Mouse (Mus musculus) gastrocnemius, postnatal 25 days (tissue): ENCODE results near the gene Rps9. TPM values are rescaled to one million over a fixed set of nuclear protein-coding genes. Genes with fewer than 3 reads are reported as not detected.
"Not testable (repeated sequence)": the region's sequence is repeated elsewhere in the genome, so short reads cannot be mapped to it uniquely, and the experiment has no call there.

ENCODE experiments used
- DNase-seq: peaks from one replicate; pipeline ENCODE4 v3.0.0; 2022
- microRNA-seq, 2 experiments: library from miRNA; unstranded; fragments of <30 nt; microRNA quantifications; one replicate each; pipeline ENCODE4 v1.2.0; 2021; ENCODE audit warnings: borderline replicate concordance in 2 of 2
- total RNA-seq, 2 experiments: library from RNA; stranded (reverse); gene quantifications; 1 replicate in 1 of 2; 2 replicates in 1 of 2; pipeline ENCODE4 v1.2.3; 2021

The Rps9 gene
- total RNA-seq, 2 experiments from 2014 or later: 374 to 415 TPM

DNA sequence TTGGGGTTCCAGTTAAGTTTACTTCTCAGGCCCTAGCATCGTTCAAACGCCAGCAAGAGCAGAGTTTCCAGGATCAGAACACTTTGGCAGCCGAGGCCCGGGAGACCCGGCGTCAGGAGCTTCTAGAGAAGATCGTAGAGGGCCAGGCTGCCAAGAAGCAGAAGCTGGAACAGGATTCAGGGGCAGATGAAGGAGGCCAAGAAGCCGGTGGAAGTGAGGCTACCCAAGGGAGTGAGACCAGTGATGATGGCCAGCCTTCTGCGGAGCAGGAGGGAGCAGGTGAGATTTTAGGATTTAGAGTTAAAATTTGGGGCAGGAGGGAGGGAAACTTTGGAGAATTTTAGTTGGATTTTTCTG lies 8.9 kb upstream of the Rps9 start:
- DNase-seq: not testable (repeated sequence)

- no peak for DNase-seq
Measured at GRCm38 (mm10) chr7:3698471-3698870, 5.3 kb upstream of the Rps9 start.

GRCm38 (mm10) chr7:3703148-3703878 lies 480 bp upstream of the Rps9 start:
- DNase-seq: no peak

DNA sequence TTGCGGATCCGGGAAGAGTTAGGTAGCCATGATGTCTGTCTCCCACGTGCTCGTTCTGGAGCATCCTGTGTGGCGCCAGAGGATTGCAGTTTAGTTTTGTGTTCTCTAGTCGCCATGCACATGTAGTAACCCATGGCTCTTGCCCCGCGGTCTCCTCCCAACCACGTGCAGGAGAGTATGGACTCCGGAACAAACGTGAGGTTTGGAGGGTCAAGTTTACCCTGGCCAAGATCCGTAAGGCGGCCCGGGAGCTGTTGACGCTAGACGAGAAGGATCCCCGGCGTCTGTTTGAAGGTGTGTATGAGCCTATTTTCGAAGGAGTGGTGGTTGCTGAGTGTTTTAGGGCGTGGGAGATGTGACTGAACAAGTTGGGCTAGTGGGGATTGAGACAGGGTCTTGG lies 682 bp downstream of the Rps9 start:
- no peak for DNase-seq

DNA sequence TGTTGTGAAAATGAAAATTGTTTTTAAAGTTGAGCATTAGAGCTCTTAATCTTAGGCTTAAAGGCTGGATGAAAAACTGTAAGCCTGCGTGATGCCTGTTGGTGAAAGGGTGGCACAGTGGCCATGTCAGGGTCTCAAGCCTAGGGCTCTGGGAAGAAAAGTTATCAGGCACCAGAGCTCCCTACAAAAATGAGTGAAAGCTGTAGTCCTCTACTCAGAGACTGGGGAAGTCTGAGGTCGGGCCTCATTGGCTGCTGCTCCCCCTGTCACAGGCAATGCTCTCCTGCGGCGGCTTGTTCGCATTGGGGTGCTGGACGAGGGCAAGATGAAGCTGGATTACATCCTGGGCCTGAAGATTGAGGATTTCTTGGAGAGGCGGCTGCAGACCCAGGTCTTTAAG lies 1.7 kb downstream of the Rps9 start:
- not testable (repeated sequence) for DNase-seq

DNA sequence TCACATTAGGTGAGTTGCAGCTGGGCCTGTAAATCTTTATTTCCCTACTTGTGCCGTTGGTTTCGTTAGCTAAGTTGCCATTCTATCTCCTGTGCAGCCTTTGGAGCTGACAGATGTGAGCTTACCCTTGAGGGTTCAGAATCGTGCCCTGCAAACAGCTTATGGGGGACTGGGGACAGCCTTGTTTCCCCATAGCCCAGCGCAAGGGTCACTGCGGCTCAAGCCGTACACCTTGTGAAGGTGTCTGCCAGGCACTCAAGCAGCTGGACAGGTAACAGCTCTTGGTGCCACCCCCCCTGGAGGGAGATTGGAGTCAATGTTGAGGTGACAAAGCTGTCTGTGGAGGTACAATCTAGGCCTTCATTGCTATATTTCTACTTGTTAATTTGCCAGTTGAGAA lies 2.1 kb downstream of the Rps9 start:
- DNase-seq: no peak

GRCm38 (mm10) chr7:3706343-3706934 lies 2.6 kb downstream of the Rps9 start:
- DNase-seq: no peak

DNA sequence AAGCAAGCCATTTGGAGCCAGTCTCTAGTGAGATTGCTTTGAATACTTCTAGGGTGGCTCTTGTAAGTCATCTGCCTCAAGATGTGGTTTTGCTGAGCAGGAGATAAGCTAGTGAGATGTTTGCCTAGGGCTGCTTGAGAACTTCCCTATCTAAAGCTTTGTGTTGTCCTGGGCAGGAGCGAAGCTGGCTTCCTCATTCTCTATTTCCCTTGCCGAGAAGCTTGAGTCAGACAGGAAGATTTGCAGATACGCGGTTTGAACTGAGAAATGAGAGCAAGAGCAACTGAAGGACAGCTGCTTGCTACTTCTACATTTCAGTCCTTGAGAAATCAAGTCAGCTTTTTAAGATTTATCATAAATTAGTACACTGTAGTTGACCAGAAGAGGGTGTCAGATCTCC lies 3.2 kb downstream of the Rps9 start:
- no peak for DNase-seq

DNA sequence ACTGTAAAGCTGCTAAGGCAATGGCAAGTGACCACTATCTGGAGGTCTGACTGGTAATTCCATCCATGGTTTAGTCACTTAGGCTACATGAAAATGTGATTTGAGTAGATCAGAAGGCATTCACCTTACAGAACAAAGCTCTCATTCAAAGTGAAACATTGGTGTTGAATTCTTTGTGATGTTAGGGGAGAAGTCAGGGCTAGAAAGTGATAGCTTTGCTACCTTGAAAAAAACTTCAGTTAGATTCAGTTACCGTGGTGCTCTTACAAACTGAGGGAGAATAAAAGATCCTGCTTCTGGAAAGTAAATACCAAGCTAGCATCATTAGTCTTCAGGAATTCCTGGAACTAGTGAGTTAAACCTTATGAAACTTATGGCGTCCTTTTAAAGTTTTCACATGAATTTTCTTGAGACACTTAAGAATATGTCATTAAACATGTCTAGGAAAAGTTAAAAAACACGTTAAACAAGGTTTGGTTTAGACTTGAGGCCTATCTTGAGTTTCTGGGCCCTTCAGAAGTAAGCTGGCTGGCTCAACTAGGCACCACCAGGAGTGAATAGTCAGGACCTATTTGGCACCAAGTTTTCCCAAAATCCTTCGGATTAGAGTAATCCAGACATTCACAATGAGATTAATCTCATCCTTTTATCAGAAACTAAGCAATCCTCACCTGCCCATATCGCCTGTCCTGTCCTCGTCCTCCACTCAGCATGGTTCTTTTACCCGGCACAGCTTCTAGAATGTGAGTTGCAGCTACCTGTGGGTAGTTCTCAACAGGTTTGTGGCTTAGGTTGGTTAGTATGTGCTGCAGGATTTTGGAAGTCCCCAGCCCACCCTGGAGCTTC lies 4.0 kb downstream of the Rps9 start:
- DNase-seq: no peak

DNA sequence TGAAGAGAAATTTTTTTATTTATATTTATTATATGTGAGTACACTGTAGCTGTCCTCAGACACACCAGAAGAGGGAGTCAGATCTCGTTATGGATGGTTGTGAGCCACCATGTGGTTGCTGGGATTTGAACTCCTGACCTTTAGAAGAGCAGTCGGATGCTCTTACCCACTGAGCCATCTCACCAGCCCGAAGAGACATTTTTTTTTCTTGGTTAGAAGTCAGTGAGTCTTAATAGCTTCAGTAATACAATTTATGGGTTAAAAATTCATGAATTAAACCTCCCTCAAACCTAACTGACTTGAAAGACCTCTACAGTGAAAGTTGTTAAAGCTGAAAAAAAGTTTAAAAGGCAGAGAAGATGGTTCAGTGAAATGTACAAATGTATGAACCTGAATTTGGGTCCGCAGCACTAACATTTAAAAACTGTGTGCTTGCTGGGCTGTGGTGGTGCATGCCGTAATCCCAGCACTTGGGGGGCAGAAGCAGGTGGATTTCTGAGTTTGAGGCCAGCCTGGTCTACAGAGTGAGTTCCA lies 4.7 kb downstream of the Rps9 start:
- DNase-seq: not testable (repeated sequence)

DNA sequence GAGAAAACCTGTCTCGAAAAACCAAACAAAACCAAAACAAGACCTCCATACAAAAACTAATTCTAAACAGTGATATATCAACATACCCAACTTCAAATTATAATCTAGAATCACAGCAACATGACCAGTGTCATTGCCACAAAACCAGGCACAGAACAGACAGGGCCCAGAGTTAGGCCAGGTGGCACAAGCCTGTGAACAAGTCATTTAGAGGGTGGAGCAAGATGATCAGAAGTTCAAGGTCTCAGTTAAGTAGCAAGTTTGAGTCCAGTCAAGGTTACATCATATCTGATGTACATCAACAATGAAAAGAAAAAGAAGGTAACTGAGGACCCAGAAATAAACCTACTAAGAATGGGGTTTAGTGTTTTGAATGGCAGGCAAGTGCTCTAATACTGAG lies 5.2 kb downstream of the Rps9 start:
- no peak for DNase-seq

GRCm38 (mm10) chr7:3712264-3712942 lies 8.6 kb downstream of the Rps9 start:
- DNase-seq: no peak

- no peak for DNase-seq
Measured at GRCm38 (mm10) chr7:3715249-3715648, 11.5 kb downstream of the Rps9 start.

DNA sequence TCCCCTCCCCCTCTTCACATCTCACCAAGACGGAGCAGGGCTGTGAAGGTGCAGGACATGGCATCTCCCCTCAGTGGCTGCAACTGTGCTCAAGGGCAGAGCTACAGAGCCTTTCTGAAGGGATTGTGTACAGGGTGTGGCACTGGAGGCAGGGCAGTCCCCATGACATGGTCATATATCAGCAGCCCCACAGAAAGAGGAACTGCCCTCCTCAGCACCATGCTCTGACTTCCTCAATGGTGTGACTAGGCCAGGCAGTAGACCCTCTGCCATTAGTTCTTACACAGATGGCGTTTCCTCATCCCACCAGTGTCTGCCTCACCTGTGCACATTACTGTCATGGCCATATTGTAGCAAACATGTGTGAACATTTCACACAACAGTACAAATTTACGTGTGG lies 16.5 kb downstream of the Rps9 start, which contains the start of gene Pirb:
Gene Pirb (minus strand): TSS at position 124 of the 400 bp plus-strand sequence.
- not testable (repeated sequence) for DNase-seq

GRCm38 (mm10) chr7:3725459-3725858 lies 21.7 kb downstream of the Rps9 start:
- not testable (repeated sequence) for DNase-seq

DNA sequence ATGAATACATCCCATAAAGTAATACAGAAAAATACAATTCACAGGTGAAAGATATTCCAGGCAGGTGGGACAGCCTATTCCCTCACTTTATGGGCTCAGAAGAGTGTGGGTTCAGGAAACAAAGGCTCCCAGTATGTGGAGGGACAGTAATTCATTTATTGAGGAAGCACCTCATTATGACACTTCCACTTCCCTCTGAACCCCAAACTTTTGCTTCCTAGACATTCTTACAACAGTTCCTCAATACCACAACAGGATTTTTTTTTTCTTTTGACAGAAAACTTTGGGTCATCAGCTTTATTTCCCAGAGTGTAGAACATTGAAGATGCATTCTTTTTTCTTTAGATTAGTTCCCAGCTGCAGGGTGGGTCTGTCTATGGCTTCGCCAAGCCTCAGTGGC lies 28.9 kb downstream of the Rps9 start:
- not testable (repeated sequence) for DNase-seq

Small RNA genes lying within 50 kb of the gene (microRNA-seq; reads per million reads assigned to microRNA genes)
- 0.79 to 2.9 reads per million in 2 experiments for gene Mir3572

Other genes starting within 250 kb of the Rps9 start
- gene Tarm1, start 201.4 kb upstream of the Rps9 start, total RNA-seq: not detected
- gene Oscar, start 87.8 kb upstream of the Rps9 start, total RNA-seq: under 1 TPM; 0.15 to 0.56 TPM
- 100 to 1,000 TPM; 951 to 953 TPM for gene Ndufa3, start 86.6 kb upstream of the Rps9 start, total RNA-seq
- 10 to 100 TPM; 12.8 to 13.6 TPM for gene Tfpt, start 74.1 kb upstream of the Rps9 start, total RNA-seq
- 10 to 100 TPM; 21.3 to 21.8 TPM for gene Prpf31, start 74.0 kb upstream of the Rps9 start, total RNA-seq
- gene Cnot3, start 58.7 kb upstream of the Rps9 start, total RNA-seq: 10 to 100 TPM; 17.1 to 17.4 TPM
- gene Leng1, start 38.2 kb upstream of the Rps9 start, total RNA-seq: 1 to 10 TPM; 4.2 to 4.3 TPM
- under 1 TPM; 0.70 to 0.87 TPM for gene Tmc4, start 26.4 kb upstream of the Rps9 start, total RNA-seq
- 10 to 100 TPM; 28.2 to 28.4 TPM for gene Tsen34, start 11.1 kb upstream of the Rps9 start, total RNA-seq
- gene Mboat7, start 10.5 kb upstream of the Rps9 start, total RNA-seq: 10 to 100 TPM in 1 of 2 experiments, 1 to 10 TPM in 1; 8.1 to 11.2 TPM
- 1 to 10 TPM in 1 of 2 experiments, under 1 TPM in 1; 0.67 to 1.0 TPM for gene Pirb, start 16.4 kb downstream of the Rps9 start, total RNA-seq
- under 1 TPM in 1 of 2 experiments, not detected in 1; 0.18 TPM for gene Gm15448, start 121.7 kb downstream of the Rps9 start, total RNA-seq
- under 1 TPM in 1 of 2 experiments, not detected in 1; 0.13 TPM for gene Pira2, start 141.1 kb downstream of the Rps9 start, total RNA-seq
- not detected for gene Gm14548, start 194.1 kb downstream of the Rps9 start, total RNA-seq
- under 1 TPM in 1 of 2 experiments, not detected in 1; 0.24 TPM for gene Lilra6, start 211.5 kb downstream of the Rps9 start, total RNA-seq